Mouse (Mus musculus) lung, adult 2 months (tissue): Measurements from ENCODE around the gene Dkk3. TPM values are rescaled to one million over a fixed set of nuclear protein-coding genes. Genes with fewer than 3 reads are reported as not detected.
"Not testable (repeated sequence)": the region's sequence is repeated elsewhere in the genome, so short reads cannot be mapped to it uniquely, and the experiment has no call there.

ENCODE experiments used
- DNase-seq: peaks from one replicate; pipeline ENCODE4 v3.0.0; 2022
- H3K4me1 ChIP-seq: fragments of 200-500 bp; 2 replicates; pipeline ENCODE4 v1.6.1; 2011; ENCODE audit warnings: low read length; ENCODE audit not compliant: control insufficient read depth, insufficient read depth
- H3K4me3 ChIP-seq: fragments of 200-500 bp; replicated peaks from 2 replicates; pipeline ENCODE3; 2011; ENCODE audit warnings: low read depth, mild to moderate bottlenecking, control low read depth, low read length; ENCODE audit errors: extremely low read depth
- CTCF ChIP-seq: fragments of 200-500 bp; IDR thresholded peaks from 2 replicates; pipeline ENCODE4 v1.5.1; 2011; ENCODE audit warnings: mild to moderate bottlenecking, low read length, control low read depth; ENCODE audit not compliant: insufficient read depth
- POLR2A ChIP-seq: fragments of 200-500 bp; IDR thresholded peaks from 2 replicates; pipeline ENCODE4 v1.6.1; 2011; ENCODE audit warnings: low read depth, mild to moderate bottlenecking, control low read depth, low read length, borderline replicate concordance; ENCODE audit errors: extremely low read depth
- WGBS: fragments of 180-500 bp; shearing (Covaris S2); methylation state at CpG from one replicate; pipeline ENCODE4 v1.1.7; 2018; 5-methylcytosine and 5-hydroxymethylcytosine counted together
- polyA plus RNA-seq: library from polyadenylated mRNA; depleted of rRNA; stranded (reverse); fragments of >200 nt; gene quantifications from 2 replicates; pipeline ENCODE4 v1.2.3, GENCODE M21; 2012

Dkk3 gene
- polyA plus RNA-seq, 1 experiment, result 32.3 TPM

GRCm38 (mm10) chr7:112176627-112177026, 17.8 kb upstream of the Dkk3 start:
- no peak for DNase-seq
- H3K4me1 ChIP-seq, result no peaks in the 10 kb centered on the region; the same call in 1 of the 2 replicates
- WGBS, result 75% methylated on average over 2 of the region's 2 CpGs
- no peak for TF ChIP-seq POLR2A
- TF ChIP-seq CTCF, result no peak
- no peak overlapping the region for H3K4me3 ChIP-seq

- WGBS, result 60% methylated on average over 4 of the region's 4 CpGs
- H3K4me1 ChIP-seq, result peaks cover 3% of the 10 kb centered on the region; the same call in 1 of the 2 replicates
- no peak for DNase-seq
- H3K4me3 ChIP-seq, result no peak overlapping the region
- TF ChIP-seq POLR2A (no peak), CTCF (no peak)
Observed at GRCm38 (mm10) chr7:112172669-112173068, 13.8 kb upstream of the Dkk3 start.

GRCm38 (mm10) chr7:112169955-112170692, 11.3 kb upstream of the Dkk3 start:
- no peak overlapping the region for H3K4me3 ChIP-seq
- peaks cover 3% of the 10 kb centered on the region; the same call in 1 of the 2 replicates for H3K4me1 ChIP-seq
- 26% methylated on average over 10 of the region's 10 CpGs for WGBS
- DNase-seq, result no peak
- no peak for TF ChIP-seq CTCF
- TF ChIP-seq POLR2A, result no peak

- Histone ChIP-seq H3K4me1 (peaks cover 3% of the 10 kb centered on the region; the same call in 1 of the 2 replicates), H3K4me3 (no peak overlapping the region)
- DNase-seq, result no peak
- TF ChIP-seq POLR2A, result no peak
- TF ChIP-seq CTCF, result no peak
- WGBS, result 76% methylated on average over 4 of the region's 4 CpGs
Observed at GRCm38 (mm10) chr7:112165593-112165992, 6.7 kb upstream of the Dkk3 start.

- H3K4me3 ChIP-seq, DNase-seq, H3K4me1 ChIP-seq: not testable (repeated sequence)
- WGBS, result 79% methylated on average over 4 of the region's 4 CpGs
Observed at GRCm38 (mm10) chr7:112165032-112165431, 6.2 kb upstream of the Dkk3 start.

- WGBS, result 76% methylated on average over 3 of the region's 3 CpGs
- Histone ChIP-seq H3K4me3 (no peak overlapping the region), H3K4me1 (no peaks in the 10 kb centered on the region)
- no peak for DNase-seq
- TF ChIP-seq CTCF, result no peak
- no peak for TF ChIP-seq POLR2A
Observed at GRCm38 (mm10) chr7:112164430-112164829, 5.6 kb upstream of the Dkk3 start.

GRCm38 (mm10) chr7:112159835-112160234, 978 bp upstream of the Dkk3 start:
- DNase-seq, result no peak
- TF ChIP-seq POLR2A, result no peak
- TF ChIP-seq CTCF, result no peak
- no peak overlapping the region for H3K4me3 ChIP-seq
- WGBS, result 50% methylated on average over 5 of the region's 6 CpGs
- H3K4me1 ChIP-seq, result 0 out of 2 replicates have a peak, but pooled peaks cover 2% of the 10 kb centered on the region

GRCm38 (mm10) chr7:112158316-112158741, 528 bp downstream of the Dkk3 start:
- TF ChIP-seq POLR2A, result peak; percentile 33; the same call in 1 of the 2 replicates
- no peak for TF ChIP-seq CTCF
- peak overlapping the region; percentile 55 for H3K4me3 ChIP-seq
- DNase-seq, result no peak
- 3% methylated on average over 23 of the region's 23 CpGs for WGBS
- H3K4me1 ChIP-seq, result 0 out of 2 replicates have a peak, but pooled peaks cover 2% of the 10 kb centered on the region

- no peak for TF ChIP-seq POLR2A
- TF ChIP-seq CTCF, result no peak
- DNase-seq, result no peak
- Histone ChIP-seq H3K4me3 (peak overlapping the region; percentile 50), H3K4me1 (0 out of 2 replicates have a peak, but pooled peaks cover 2% of the 10 kb centered on the region)
- 22% methylated on average over 23 of the region's 23 CpGs for WGBS
Observed at GRCm38 (mm10) chr7:112157584-112158315, 1.1 kb downstream of the Dkk3 start.

GRCm38 (mm10) chr7:112155194-112155593, 3.7 kb downstream of the Dkk3 start:
- H3K4me3 ChIP-seq, result no peak overlapping the region
- 0 out of 2 replicates have a peak, but pooled peaks cover 2% of the 10 kb centered on the region for H3K4me1 ChIP-seq
- TF ChIP-seq CTCF (no peak), POLR2A (no peak)
- WGBS, result 7% methylated on average over 1 of the region's 1 CpGs
- no peak for DNase-seq
